Mouse (Mus musculus): Measurements from ENCODE around the gene Rabggtb. TPM values are rescaled to one million over a fixed set of nuclear protein-coding genes. Genes with fewer than 3 reads are reported as not detected.
"Not testable (repeated sequence)": the region's sequence is repeated elsewhere in the genome, so short reads cannot be mapped to it uniquely, and the experiment has no call there.

Rabggtb gene
- polyA plus RNA-seq, 1 experiment from 2014 or later: 49.6 TPM

GRCm38 (mm10) chr3:153897216-153897615 lies 15.6 kb downstream of the Rabggtb start:
- ATAC-seq (ENCODE audit: borderline replicate concordance, extremely low read depth, low FRiP score, low TSS enrichment): no peak

GRCm38 (mm10) chr3:153895454-153895853 lies 17.4 kb downstream of the Rabggtb start:
- Histone ChIP-seq H3K36me3 (no peaks in the 10 kb centered on the region), H3K27me3 (no peaks in the 10 kb centered on the region), H3K4me2 (no peak overlapping the region), H3K27ac (no peak overlapping the region), H3K9me3 (no peaks in the 10 kb centered on the region), H3K4me3 (no peak overlapping the region), H3K9ac (no peak overlapping the region), H3K4me1 (no peaks in the 10 kb centered on the region)
- 83% methylated on average over 3 of the region's 3 CpGs for WGBS
- no peak for ATAC-seq (ENCODE audit: borderline replicate concordance, extremely low read depth, low FRiP score, low TSS enrichment)

More at GRCm38 (mm10) chr3:153897216-153897615, 15.6 kb downstream of the Rabggtb start:
- Histone ChIP-seq H3K27me3 (no peaks in the 10 kb centered on the region), H3K4me2 (no peak overlapping the region), H3K4me3 (no peak overlapping the region), H3K9ac (no peak overlapping the region), H3K36me3 (no peaks in the 10 kb centered on the region), H3K9me3 (no peaks in the 10 kb centered on the region), H3K4me1 (no peaks in the 10 kb centered on the region), H3K27ac (no peak overlapping the region)
- 42% methylated on average over 6 of the region's 6 CpGs for WGBS

- Histone ChIP-seq H3K4me3 (no peak overlapping the region), H3K27me3 (no peaks in the 10 kb centered on the region), H3K4me1 (no peaks in the 10 kb centered on the region), H3K9ac (no peak overlapping the region), H3K4me2 (no peak overlapping the region), H3K27ac (no peak overlapping the region), H3K36me3 (no peaks in the 10 kb centered on the region), H3K9me3 (no peaks in the 10 kb centered on the region)
- ATAC-seq (ENCODE audit: borderline replicate concordance, extremely low read depth, low FRiP score, low TSS enrichment): no peak
- 70% methylated on average over 8 of the region's 8 CpGs for WGBS
Measured at GRCm38 (mm10) chr3:153889188-153889781, 23.5 kb downstream of the Rabggtb start.

- Histone ChIP-seq H3K27me3 (no peaks in the 10 kb centered on the region), H3K9me3 (no peaks in the 10 kb centered on the region), H3K27ac (no peak overlapping the region), H3K36me3 (no peaks in the 10 kb centered on the region), H3K4me1 (no peaks in the 10 kb centered on the region), H3K4me2 (no peak overlapping the region), H3K9ac (no peak overlapping the region), H3K4me3 (no peak overlapping the region)
- ATAC-seq (ENCODE audit: borderline replicate concordance, extremely low read depth, low FRiP score, low TSS enrichment): no peak
- WGBS: 60% methylated on average over 6 of the region's 6 CpGs
Measured at GRCm38 (mm10) chr3:153888141-153888540, 24.7 kb downstream of the Rabggtb start.

GRCm38 (mm10) chr3:153886296-153886695 lies 26.5 kb downstream of the Rabggtb start:
- no peak overlapping the region for H3K4me2 ChIP-seq
- no peak overlapping the region for H3K4me3 ChIP-seq
- H3K9me3 ChIP-seq: no peaks in the 10 kb centered on the region
- no peaks in the 10 kb centered on the region for H3K4me1 ChIP-seq
- no peak overlapping the region for H3K27ac ChIP-seq
- no peaks in the 10 kb centered on the region for H3K36me3 ChIP-seq
- no peak overlapping the region for H3K9ac ChIP-seq
- no peak for ATAC-seq (ENCODE audit: borderline replicate concordance, extremely low read depth, low FRiP score, low TSS enrichment)
- no peaks in the 10 kb centered on the region for H3K27me3 ChIP-seq

GRCm38 (mm10) chr3:153871396-153871795 lies 41.4 kb downstream of the Rabggtb start:
- Histone ChIP-seq H3K4me3 (no peak overlapping the region), H3K9me3 (no peaks in the 10 kb centered on the region), H3K27me3 (no peaks in the 10 kb centered on the region), H3K4me2 (no peak overlapping the region), H3K36me3 (no peaks in the 10 kb centered on the region), H3K4me1 (no peaks in the 10 kb centered on the region), H3K9ac (no peak overlapping the region), H3K27ac (no peak overlapping the region)
- no peak for ATAC-seq (ENCODE audit: borderline replicate concordance, extremely low read depth, low FRiP score, low TSS enrichment)
- WGBS: 79% methylated on average over 5 of the region's 5 CpGs

GRCm38 (mm10) chr3:153867149-153868136 lies 45.4 kb downstream of the Rabggtb start:
- Histone ChIP-seq H3K9me3 (no peaks in the 10 kb centered on the region), H3K4me3 (no peak overlapping the region), H3K27me3 (no peaks in the 10 kb centered on the region), H3K4me2 (no peak overlapping the region), H3K27ac (no peak overlapping the region), H3K4me1 (no peaks in the 10 kb centered on the region), H3K36me3 (no peaks in the 10 kb centered on the region), H3K9ac (no peak overlapping the region)
- 58% methylated on average over 14 of the region's 14 CpGs for WGBS
- ATAC-seq (ENCODE audit: borderline replicate concordance, extremely low read depth, low FRiP score, low TSS enrichment): no peak

GRCm38 (mm10) chr3:153864636-153865429 lies 48.0 kb downstream of the Rabggtb start:
- H3K27ac ChIP-seq: no peak overlapping the region
- ATAC-seq (ENCODE audit: borderline replicate concordance, extremely low read depth, low FRiP score, low TSS enrichment): no peak
- no peaks in the 10 kb centered on the region for H3K27me3 ChIP-seq
- H3K4me1 ChIP-seq: no peaks in the 10 kb centered on the region
- no peak overlapping the region for H3K9ac ChIP-seq
- 77% methylated on average over 4 of the region's 4 CpGs for WGBS
- H3K9me3 ChIP-seq: no peaks in the 10 kb centered on the region
- H3K4me3 ChIP-seq: no peak overlapping the region
- H3K4me2 ChIP-seq: no peak overlapping the region
- H3K36me3 ChIP-seq: no peaks in the 10 kb centered on the region

- 61% methylated on average over 2 of the region's 2 CpGs for WGBS
- H3K4me1 ChIP-seq: no peaks in the 10 kb centered on the region
- no peaks in the 10 kb centered on the region for H3K36me3 ChIP-seq
- H3K27me3 ChIP-seq: no peaks in the 10 kb centered on the region
- H3K9me3 ChIP-seq: no peaks in the 10 kb centered on the region
- no peak overlapping the region for H3K4me3 ChIP-seq
- no peak overlapping the region for H3K27ac ChIP-seq
- no peak overlapping the region for H3K9ac ChIP-seq
- H3K4me2 ChIP-seq: no peak overlapping the region
- ATAC-seq (ENCODE audit: borderline replicate concordance, extremely low read depth, low FRiP score, low TSS enrichment): no peak
Measured at GRCm38 (mm10) chr3:153863816-153864215, 49.0 kb downstream of the Rabggtb start.

GRCm38 (mm10) chr3:153860392-153860791 lies 52.4 kb downstream of the Rabggtb start:
- not testable (repeated sequence) for H3K9ac ChIP-seq; H3K36me3 ChIP-seq; H3K4me3 ChIP-seq; H3K4me2 ChIP-seq; H3K27ac ChIP-seq; H3K27me3 ChIP-seq; H3K9me3 ChIP-seq; H3K4me1 ChIP-seq; ATAC-seq (ENCODE audit: borderline replicate concordance, extremely low read depth, low FRiP score, low TSS enrichment)
- 84% methylated on average over 8 of the region's 8 CpGs for WGBS

- Histone ChIP-seq H3K9me3 (no peaks in the 10 kb centered on the region), H3K4me2 (no peak overlapping the region), H3K27ac (no peak overlapping the region), H3K36me3 (no peaks in the 10 kb centered on the region), H3K27me3 (no peaks in the 10 kb centered on the region), H3K4me1 (no peaks in the 10 kb centered on the region), H3K4me3 (no peak overlapping the region), H3K9ac (no peak overlapping the region)
- no peak for ATAC-seq (ENCODE audit: borderline replicate concordance, extremely low read depth, low FRiP score, low TSS enrichment)
- 69% methylated on average over 10 of the region's 10 CpGs for WGBS
Measured at GRCm38 (mm10) chr3:153858350-153859001, 54.3 kb downstream of the Rabggtb start.

Data from lung, embryonic 15.5 days (tissue).